Mouse (Mus musculus): ENCODE results near the gene Col23a1. TPM values are rescaled to one million over a fixed set of nuclear protein-coding genes. Genes with fewer than 3 reads are reported as not detected.
A peak's percentile ranks its signal among the peaks of the same experiment; 100 is the strongest.

The Col23a1 gene
- polyA plus RNA-seq, 1 experiment from 2014 or later = 5.4 TPM

GRCm38 (mm10) chr11:51568801-51569200 is 279.1 kb downstream of the Col23a1 start:
- H3K4me3 ChIP-seq (replicated peaks; ENCODE audit: low read depth, low read length) = no peak overlapping the region
- DNase-seq (no peak), ATAC-seq (ENCODE audit: low FRiP score, low TSS enrichment) (no peak)
- no peak overlapping the region for H3K4me2 ChIP-seq (ENCODE audit: low read length)
- H3K27me3 ChIP-seq (ENCODE audit: control insufficient read depth, insufficient read depth, low read length) = no peaks in the 10 kb centered on the region
- H3K27ac ChIP-seq (replicated peaks; ENCODE audit: low read depth, low read length) = no peak overlapping the region
- H3K4me1 ChIP-seq (ENCODE audit: control insufficient read depth, insufficient read depth, low read length) = no peaks in the 10 kb centered on the region
- H3K9me3 ChIP-seq (ENCODE audit: control insufficient read depth, low read length) = no peaks in the 10 kb centered on the region
- no peak overlapping the region for H3K9ac ChIP-seq (replicated peaks; ENCODE audit: low read length)
- no peaks in the 10 kb centered on the region for H3K36me3 ChIP-seq (ENCODE audit: control insufficient read depth, insufficient read depth, low read length)
- WGBS = 90% methylated on average over 4 of the region's 4 CpGs

- no peak for DNase-seq
- no peaks in the 10 kb centered on the region for H3K4me1 ChIP-seq (ENCODE audit: control insufficient read depth, insufficient read depth, low read length)
Observed at GRCm38 (mm10) chr11:51576454-51576853, 286.7 kb downstream of the Col23a1 start.

GRCm38 (mm10) chr11:51577587-51577986 is 287.9 kb downstream of the Col23a1 start:
- 84% methylated on average over 7 of the region's 7 CpGs for WGBS
- ATAC-seq (ENCODE audit: low FRiP score, low TSS enrichment) = no peak
- H3K4me1 ChIP-seq (ENCODE audit: control insufficient read depth, insufficient read depth, low read length) = no peaks in the 10 kb centered on the region
- H3K27ac ChIP-seq (replicated peaks; ENCODE audit: low read depth, low read length) = no peak overlapping the region
- no peaks in the 10 kb centered on the region for H3K27me3 ChIP-seq (ENCODE audit: control insufficient read depth, insufficient read depth, low read length)
- DNase-seq = no peak
- H3K4me3 ChIP-seq (replicated peaks; ENCODE audit: low read depth, low read length) = no peak overlapping the region
- H3K4me2 ChIP-seq (ENCODE audit: low read length) = no peak overlapping the region
- H3K36me3 ChIP-seq (ENCODE audit: control insufficient read depth, insufficient read depth, low read length) = no peaks in the 10 kb centered on the region
- H3K9me3 ChIP-seq (ENCODE audit: control insufficient read depth, low read length) = no peaks in the 10 kb centered on the region
- H3K9ac ChIP-seq (replicated peaks; ENCODE audit: low read length) = no peak overlapping the region

More at GRCm38 (mm10) chr11:51576454-51576853, 286.7 kb downstream of the Col23a1 start:
- no peak overlapping the region for H3K4me2 ChIP-seq (ENCODE audit: low read length)
- WGBS = 71% methylated on average over 4 of the region's 4 CpGs
- H3K9ac ChIP-seq (replicated peaks; ENCODE audit: low read length) = no peak overlapping the region
- H3K9me3 ChIP-seq (ENCODE audit: control insufficient read depth, low read length) = no peaks in the 10 kb centered on the region
- no peaks in the 10 kb centered on the region for H3K36me3 ChIP-seq (ENCODE audit: control insufficient read depth, insufficient read depth, low read length)
- H3K27ac ChIP-seq (replicated peaks; ENCODE audit: low read depth, low read length) = no peak overlapping the region
- no peak overlapping the region for H3K4me3 ChIP-seq (replicated peaks; ENCODE audit: low read depth, low read length)
- ATAC-seq (ENCODE audit: low FRiP score, low TSS enrichment) = no peak
- H3K27me3 ChIP-seq (ENCODE audit: control insufficient read depth, insufficient read depth, low read length) = no peaks in the 10 kb centered on the region

GRCm38 (mm10) chr11:51579024-51579423 is 289.3 kb downstream of the Col23a1 start:
- 65% methylated on average over 4 of the region's 4 CpGs for WGBS
- no peak for DNase-seq

GRCm38 (mm10) chr11:51582713-51583112 is 293.0 kb downstream of the Col23a1 start:
- H3K9ac ChIP-seq (replicated peaks; ENCODE audit: low read length) = no peak overlapping the region
- H3K27ac ChIP-seq (replicated peaks; ENCODE audit: low read depth, low read length) = no peak overlapping the region
- no peak overlapping the region for H3K4me3 ChIP-seq (replicated peaks; ENCODE audit: low read depth, low read length)
- no peaks in the 10 kb centered on the region for H3K27me3 ChIP-seq (ENCODE audit: control insufficient read depth, insufficient read depth, low read length)
- H3K36me3 ChIP-seq (ENCODE audit: control insufficient read depth, insufficient read depth, low read length) = peaks cover 22% of the 10 kb centered on the region
- peaks cover 16% of the 10 kb centered on the region for H3K4me1 ChIP-seq (ENCODE audit: control insufficient read depth, insufficient read depth, low read length)
- WGBS = 27% methylated on average over 8 of the region's 8 CpGs
- ATAC-seq (ENCODE audit: low FRiP score, low TSS enrichment) (no peak), DNase-seq (peak; percentile 80)
- no peak overlapping the region for H3K4me2 ChIP-seq (ENCODE audit: low read length)
- H3K9me3 ChIP-seq (ENCODE audit: control insufficient read depth, low read length) = no peaks in the 10 kb centered on the region

More at GRCm38 (mm10) chr11:51579024-51579423, 289.3 kb downstream of the Col23a1 start:
- Histone ChIP-seq H3K27me3 (ENCODE audit: control insufficient read depth, insufficient read depth, low read length) (no peaks in the 10 kb centered on the region), H3K4me3 (replicated peaks; ENCODE audit: low read depth, low read length) (no peak overlapping the region), H3K27ac (replicated peaks; ENCODE audit: low read depth, low read length) (no peak overlapping the region), H3K9me3 (ENCODE audit: control insufficient read depth, low read length) (no peaks in the 10 kb centered on the region), H3K9ac (replicated peaks; ENCODE audit: low read length) (no peak overlapping the region), H3K4me1 (ENCODE audit: control insufficient read depth, insufficient read depth, low read length) (peaks cover 7% of the 10 kb centered on the region), H3K4me2 (ENCODE audit: low read length) (no peak overlapping the region), H3K36me3 (ENCODE audit: control insufficient read depth, insufficient read depth, low read length) (no peaks in the 10 kb centered on the region)
- ATAC-seq (ENCODE audit: low FRiP score, low TSS enrichment) = no peak

GRCm38 (mm10) chr11:51584057-51584430 is 294.3 kb downstream of the Col23a1 start:
- Histone ChIP-seq H3K9me3 (ENCODE audit: control insufficient read depth, low read length) (no peaks in the 10 kb centered on the region), H3K36me3 (ENCODE audit: control insufficient read depth, insufficient read depth, low read length) (peaks cover 34% of the 10 kb centered on the region), H3K4me2 (ENCODE audit: low read length) (peak overlapping the region; percentile 88), H3K4me1 (ENCODE audit: control insufficient read depth, insufficient read depth, low read length) (peaks cover 16% of the 10 kb centered on the region), H3K27ac (replicated peaks; ENCODE audit: low read depth, low read length) (peak overlapping the region; percentile 91), H3K4me3 (replicated peaks; ENCODE audit: low read depth, low read length) (peak overlapping the region; percentile 59), H3K27me3 (ENCODE audit: control insufficient read depth, insufficient read depth, low read length) (no peaks in the 10 kb centered on the region), H3K9ac (replicated peaks; ENCODE audit: low read length) (peak overlapping the region; percentile 78)
- DNase-seq (no peak), ATAC-seq (ENCODE audit: low FRiP score, low TSS enrichment) (no peak; the same call in 1 of the 2 replicates)
- WGBS = 7% methylated on average over 9 of the region's 9 CpGs

GRCm38 (mm10) chr11:51584431-51585248 is 294.9 kb downstream of the Col23a1 start, which contains the start of gene Phykpl:
Gene Phykpl (plus strand): TSS chr11:51584757.
- DNase-seq = peak; percentile 98
- Histone ChIP-seq H3K9me3 (ENCODE audit: control insufficient read depth, low read length) (no peaks in the 10 kb centered on the region), H3K36me3 (ENCODE audit: control insufficient read depth, insufficient read depth, low read length) (peaks cover 40% of the 10 kb centered on the region), H3K9ac (replicated peaks; ENCODE audit: low read length) (peak within 1 kb of the TSS; percentile 78), H3K4me2 (ENCODE audit: low read length) (peak within 1 kb of the TSS; percentile 88), H3K4me1 (ENCODE audit: control insufficient read depth, insufficient read depth, low read length) (peaks cover 16% of the 10 kb centered on the region), H3K27me3 (ENCODE audit: control insufficient read depth, insufficient read depth, low read length) (no peaks in the 10 kb centered on the region), H3K4me3 (replicated peaks; ENCODE audit: low read depth, low read length) (peak within 1 kb of the TSS; percentile 59), H3K27ac (replicated peaks; ENCODE audit: low read depth, low read length) (peak within 1 kb of the TSS; percentile 91)
- peak; percentile 94 for ATAC-seq (ENCODE audit: low FRiP score, low TSS enrichment)
- WGBS = under 1% methylated on average over 59 of the region's 59 CpGs

GRCm38 (mm10) chr11:51585608-51586252 is 296.0 kb downstream of the Col23a1 start:
- WGBS = 65% methylated on average over 8 of the region's 8 CpGs

More at GRCm38 (mm10) chr11:51585608-51586252, 296.0 kb downstream of the Col23a1 start:
- peak overlapping the region; percentile 59; the same call in 1 of the 2 replicates for H3K4me3 ChIP-seq (replicated peaks; ENCODE audit: low read depth, low read length)
- peak overlapping the region; percentile 91 for H3K27ac ChIP-seq (replicated peaks; ENCODE audit: low read depth, low read length)
- DNase-seq (no peak), ATAC-seq (ENCODE audit: low FRiP score, low TSS enrichment) (no peak)
- H3K9me3 ChIP-seq (ENCODE audit: control insufficient read depth, low read length) = no peaks in the 10 kb centered on the region
- H3K9ac ChIP-seq (replicated peaks; ENCODE audit: low read length) = peak overlapping the region; percentile 78; the same call in 1 of the 2 replicates
- H3K4me2 ChIP-seq (ENCODE audit: low read length) = peak overlapping the region; percentile 88
- H3K27me3 ChIP-seq (ENCODE audit: control insufficient read depth, insufficient read depth, low read length) = no peaks in the 10 kb centered on the region
- H3K4me1 ChIP-seq (ENCODE audit: control insufficient read depth, insufficient read depth, low read length) = peaks cover 16% of the 10 kb centered on the region
- peaks cover 50% of the 10 kb centered on the region for H3K36me3 ChIP-seq (ENCODE audit: control insufficient read depth, insufficient read depth, low read length)

Data from midbrain, embryonic 14.5 days (tissue).